Mouse (Mus musculus): Measurements from ENCODE around the gene Cd9. TPM values are rescaled to one million over a fixed set of nuclear protein-coding genes. Genes with fewer than 3 reads are reported as not detected.
A peak's percentile ranks its signal among the peaks of the same experiment; 100 is the strongest.

Gene Cd9
- polyA plus RNA-seq (2015; fragmentation: Nextera tagmentation; extraction: Ambion mirVana) = 91.7 and 118 TPM in 2 replicates

DNA sequence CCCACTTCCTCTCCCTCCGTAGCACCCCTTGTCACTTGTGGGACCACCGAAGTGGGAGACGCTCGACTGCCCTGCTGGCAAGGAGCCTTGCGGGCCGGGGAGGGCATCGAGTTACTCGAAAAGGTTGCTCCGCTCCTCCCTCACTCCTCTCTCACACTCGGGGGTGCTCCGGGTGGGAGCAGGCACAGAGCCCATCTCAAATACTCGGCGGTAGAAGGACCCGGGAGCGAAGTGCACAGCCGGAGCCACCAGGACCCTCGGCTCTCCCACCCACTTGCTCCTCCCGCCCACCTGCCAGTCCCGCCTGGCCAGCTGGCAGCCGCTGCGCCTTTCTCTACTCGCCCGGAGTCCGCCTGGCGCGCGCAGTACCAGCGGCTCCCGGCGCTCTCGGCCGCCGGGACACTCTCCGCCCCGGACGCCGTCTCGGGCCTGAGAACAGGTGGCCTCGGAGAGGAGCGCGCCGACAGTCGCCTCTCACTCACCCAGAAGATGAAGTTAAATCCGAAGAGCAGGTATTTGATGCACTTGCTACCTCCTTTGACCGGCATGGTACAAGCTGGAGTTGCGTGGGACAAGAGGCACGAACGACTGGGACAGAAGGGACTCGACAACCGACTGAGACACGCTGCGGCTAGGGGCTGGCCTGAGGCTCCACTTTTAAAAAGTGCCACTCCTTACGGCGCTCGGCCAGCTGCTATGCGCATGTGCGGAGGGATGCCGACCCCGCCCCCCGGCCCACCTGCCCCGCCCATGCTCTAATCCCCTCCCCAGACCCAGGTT, at the start of gene Cd9:
Gene Cd9 (minus strand): TSS at position 700 of the 780 bp plus-strand sequence.
- H3K4me1 ChIP-seq (replicated peaks) = peaks cover 25% of the 10 kb centered on the region
- under 1% methylated on average over 61 of the region's 61 CpGs for WGBS
- peak within 1 kb of the TSS; percentile 95 for H3K4me2 ChIP-seq
- no peaks in the 10 kb centered on the region for H3K9me3 ChIP-seq (replicated peaks)
- H3K27ac ChIP-seq = peak within 1 kb of the TSS; percentile 72
- peak; percentile 82 for ATAC-seq (replicated peaks; ENCODE audit: insufficient number of reproducible peaks, insufficient read depth, low FRiP score, low read depth)
- H3K36me3 ChIP-seq = no peaks in the 10 kb centered on the region
- peaks cover 29% of the 10 kb centered on the region for H3K27me3 ChIP-seq
- H3K4me3 ChIP-seq = peak within 1 kb of the TSS; percentile 74
- H3K9ac ChIP-seq = peak within 1 kb of the TSS; percentile 69

- H3K4me1 ChIP-seq (replicated peaks) = peaks cover 9% of the 10 kb centered on the region
- no peaks in the 10 kb centered on the region for H3K27me3 ChIP-seq
- 48% methylated on average over 6 of the region's 6 CpGs for WGBS
- no peak for ATAC-seq (replicated peaks; ENCODE audit: insufficient number of reproducible peaks, insufficient read depth, low FRiP score, low read depth)
- no peak overlapping the region for H3K27ac ChIP-seq
- no peak overlapping the region for H3K4me2 ChIP-seq
- H3K9me3 ChIP-seq (replicated peaks) = no peaks in the 10 kb centered on the region
- H3K9ac ChIP-seq = no peak overlapping the region
- no peak overlapping the region for H3K4me3 ChIP-seq
- H3K36me3 ChIP-seq = no peaks in the 10 kb centered on the region
Measured at GRCm38 (mm10) chr6:125541296-125541695, 46.7 kb upstream of the Cd9 start.

DNA sequence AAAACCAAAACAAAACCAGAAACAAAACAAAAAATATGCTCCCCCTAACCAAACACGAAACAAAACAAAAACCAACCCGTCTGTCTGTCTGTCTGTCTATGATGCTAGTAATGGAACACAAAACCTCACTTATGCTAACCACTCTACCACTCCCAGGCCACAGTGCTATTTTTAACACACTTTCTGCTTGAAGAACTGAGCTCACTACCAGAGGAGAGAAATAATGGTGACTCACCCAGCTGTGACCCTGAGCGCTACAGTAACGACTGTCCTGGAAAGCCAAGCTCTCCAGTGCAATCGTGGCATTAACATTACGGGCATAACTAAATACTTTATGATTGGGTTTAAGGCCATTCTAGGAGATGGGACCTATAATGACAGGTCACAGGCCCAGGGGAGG, 46.2 kb upstream of the Cd9 start:
- H3K4me2 ChIP-seq = no peak overlapping the region
- no peak overlapping the region for H3K9ac ChIP-seq
- H3K4me1 ChIP-seq (replicated peaks) = peaks cover 9% of the 10 kb centered on the region
- 59% methylated on average over 6 of the region's 6 CpGs for WGBS
- no peak overlapping the region for H3K27ac ChIP-seq
- no peaks in the 10 kb centered on the region for H3K36me3 ChIP-seq
- H3K27me3 ChIP-seq = no peaks in the 10 kb centered on the region
- ATAC-seq (replicated peaks; ENCODE audit: insufficient number of reproducible peaks, insufficient read depth, low FRiP score, low read depth) = no peak
- no peaks in the 10 kb centered on the region for H3K9me3 ChIP-seq (replicated peaks)
- H3K4me3 ChIP-seq = no peak overlapping the region

DNA sequence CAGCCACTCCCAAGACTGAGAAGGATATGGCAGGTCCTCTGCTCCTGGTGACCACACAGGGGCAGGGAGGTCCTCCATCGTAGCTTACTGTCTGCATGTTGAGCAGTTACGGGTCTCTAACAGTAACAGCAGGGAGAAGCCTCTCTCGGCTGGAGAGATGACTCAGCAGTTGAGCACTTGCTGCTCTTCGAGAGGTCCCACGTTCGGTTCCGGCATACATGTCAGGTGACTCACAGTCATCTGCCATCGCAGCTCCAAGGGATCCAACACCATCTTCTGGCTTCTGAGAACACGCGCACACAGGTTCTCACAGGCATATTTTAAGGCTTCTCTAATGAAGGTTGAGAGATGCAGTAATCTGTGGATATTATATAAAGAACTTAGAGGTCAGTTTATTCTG, 45.6 kb upstream of the Cd9 start:
- ATAC-seq (replicated peaks; ENCODE audit: insufficient number of reproducible peaks, insufficient read depth, low FRiP score, low read depth) = no peak
- 63% methylated on average over 10 of the region's 10 CpGs for WGBS
- H3K27ac ChIP-seq = no peak overlapping the region

GRCm38 (mm10) chr6:125539423-125539822, 44.8 kb upstream of the Cd9 start:
- Histone ChIP-seq H3K9ac (no peak overlapping the region), H3K4me1 (replicated peaks) (peaks cover 9% of the 10 kb centered on the region), H3K27me3 (no peaks in the 10 kb centered on the region), H3K4me3 (no peak overlapping the region), H3K27ac (no peak overlapping the region), H3K4me2 (no peak overlapping the region), H3K36me3 (no peaks in the 10 kb centered on the region), H3K9me3 (replicated peaks) (no peaks in the 10 kb centered on the region)
- ATAC-seq (replicated peaks; ENCODE audit: insufficient number of reproducible peaks, insufficient read depth, low FRiP score, low read depth) = 0 out of 2 replicates have a peak, but pooled peaks have one; percentile 58
- 46% methylated on average over 8 of the region's 8 CpGs for WGBS

More for the DNA sequence above, 45.6 kb upstream of the Cd9 start:
- Histone ChIP-seq H3K9me3 (replicated peaks) (no peaks in the 10 kb centered on the region), H3K4me2 (no peak overlapping the region), H3K36me3 (no peaks in the 10 kb centered on the region), H3K9ac (no peak overlapping the region), H3K4me1 (replicated peaks) (peaks cover 9% of the 10 kb centered on the region), H3K27me3 (no peaks in the 10 kb centered on the region), H3K4me3 (no peak overlapping the region)

DNA sequence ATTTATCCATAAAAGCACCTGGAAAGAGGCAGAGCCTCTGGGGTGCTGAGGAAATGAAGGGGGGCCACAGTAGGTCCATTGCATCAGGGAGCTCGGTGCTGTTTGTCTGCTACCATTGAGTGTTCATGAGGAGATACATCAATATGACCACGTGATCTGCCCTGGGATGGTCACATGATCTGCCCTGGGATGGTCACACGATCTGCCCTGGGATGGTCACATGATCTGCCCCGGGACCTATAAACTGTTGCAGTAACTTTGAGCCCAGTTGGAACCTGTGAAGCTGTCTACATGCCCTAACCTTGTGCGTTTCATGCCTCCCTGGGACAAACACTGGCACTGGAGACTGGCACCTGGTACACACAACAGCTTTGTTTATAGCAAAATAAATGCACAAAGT, 43.9 kb upstream of the Cd9 start:
- WGBS = 82% methylated on average over 5 of the region's 5 CpGs
- Histone ChIP-seq H3K4me1 (replicated peaks) (peaks cover 9% of the 10 kb centered on the region), H3K9ac (no peak overlapping the region), H3K9me3 (replicated peaks) (no peaks in the 10 kb centered on the region), H3K36me3 (no peaks in the 10 kb centered on the region), H3K4me3 (no peak overlapping the region), H3K4me2 (no peak overlapping the region), H3K27me3 (no peaks in the 10 kb centered on the region), H3K27ac (no peak overlapping the region)
- no peak for ATAC-seq (replicated peaks; ENCODE audit: insufficient number of reproducible peaks, insufficient read depth, low FRiP score, low read depth)

GRCm38 (mm10) chr6:125534990-125535389, 40.4 kb upstream of the Cd9 start:
- Histone ChIP-seq H3K27ac (no peak overlapping the region), H3K9me3 (replicated peaks) (no peaks in the 10 kb centered on the region), H3K36me3 (no peaks in the 10 kb centered on the region), H3K4me2 (no peak overlapping the region), H3K27me3 (no peaks in the 10 kb centered on the region), H3K4me3 (no peak overlapping the region), H3K4me1 (replicated peaks) (0 out of 2 replicates have a peak, but pooled peaks cover 4% of the 10 kb centered on the region), H3K9ac (no peak overlapping the region)
- WGBS = 63% methylated on average over 5 of the region's 5 CpGs
- ATAC-seq (replicated peaks; ENCODE audit: insufficient number of reproducible peaks, insufficient read depth, low FRiP score, low read depth) = peak; percentile 62; the same call in 1 of the 2 replicates

- H3K9me3 ChIP-seq (replicated peaks) = no peaks in the 10 kb centered on the region
- no peak overlapping the region for H3K9ac ChIP-seq
- no peak for ATAC-seq (replicated peaks; ENCODE audit: insufficient number of reproducible peaks, insufficient read depth, low FRiP score, low read depth)
- no peaks in the 10 kb centered on the region for H3K27me3 ChIP-seq
- no peaks in the 10 kb centered on the region for H3K36me3 ChIP-seq
- no peak overlapping the region for H3K4me2 ChIP-seq
- H3K4me3 ChIP-seq = no peak overlapping the region
- 82% methylated on average over 11 of the region's 11 CpGs for WGBS
- peaks cover 4% of the 10 kb centered on the region; the same call in 1 of the 2 replicates for H3K4me1 ChIP-seq (replicated peaks)
- H3K27ac ChIP-seq = no peak overlapping the region
Measured at GRCm38 (mm10) chr6:125533104-125533650, 38.6 kb upstream of the Cd9 start.

DNA sequence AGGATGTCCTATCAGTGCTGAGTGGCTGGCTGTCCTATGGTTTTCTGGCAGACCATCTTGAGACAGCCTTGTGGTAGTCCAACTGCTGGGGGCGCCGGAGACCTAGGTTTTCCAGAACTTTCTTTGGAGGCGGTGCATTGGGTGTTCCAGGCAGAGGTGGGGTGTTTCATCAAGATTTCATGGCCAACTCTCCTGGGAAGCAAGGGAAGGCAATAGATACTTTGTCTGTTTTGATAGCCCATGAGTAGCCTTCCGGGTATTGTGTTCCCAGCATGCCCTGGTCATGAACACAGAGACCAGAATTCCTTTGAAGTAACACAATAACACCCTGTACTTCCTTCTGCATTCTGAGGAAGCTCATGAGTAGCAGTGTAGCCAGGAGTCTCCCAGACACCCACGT, 34.9 kb upstream of the Cd9 start:
- H3K4me3 ChIP-seq = no peak overlapping the region
- H3K4me1 ChIP-seq (replicated peaks) = peaks cover 4% of the 10 kb centered on the region; the same call in 1 of the 2 replicates
- peak; percentile 73; the same call in 1 of the 2 replicates for ATAC-seq (replicated peaks; ENCODE audit: insufficient number of reproducible peaks, insufficient read depth, low FRiP score, low read depth)
- H3K27ac ChIP-seq = no peak overlapping the region
- H3K4me2 ChIP-seq = no peak overlapping the region
- H3K27me3 ChIP-seq = no peaks in the 10 kb centered on the region
- no peaks in the 10 kb centered on the region for H3K36me3 ChIP-seq
- no peaks in the 10 kb centered on the region for H3K9me3 ChIP-seq (replicated peaks)
- no peak overlapping the region for H3K9ac ChIP-seq
- WGBS = 74% methylated on average over 5 of the region's 5 CpGs

DNA sequence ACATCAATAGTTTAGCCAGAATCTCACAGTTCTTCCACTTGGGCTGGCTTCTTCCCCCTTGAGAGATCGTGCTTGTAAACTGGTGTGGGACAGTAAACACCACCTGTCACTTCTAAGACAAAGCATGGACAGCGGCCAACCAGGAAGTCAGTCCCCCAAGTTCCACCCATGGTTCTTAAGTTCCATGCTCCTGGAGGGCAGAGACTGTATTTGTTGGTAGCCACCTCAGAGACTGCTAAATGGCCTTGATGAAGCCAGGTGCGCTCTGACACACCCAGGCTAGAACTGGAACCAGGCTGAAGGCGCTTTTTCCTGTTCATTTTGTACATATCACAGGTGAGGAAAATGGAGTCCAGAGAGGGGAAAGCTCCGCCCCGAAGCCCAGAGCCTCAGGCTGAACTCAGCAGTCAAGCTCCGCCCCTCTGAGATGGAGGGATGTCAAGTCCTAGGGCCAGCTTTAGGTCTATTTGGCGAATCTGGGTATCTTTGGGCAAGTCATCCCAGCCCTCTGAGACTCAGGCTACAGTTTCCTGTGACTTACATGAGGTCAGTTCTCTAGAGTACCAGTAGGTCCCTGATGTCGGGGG, 34.1 kb upstream of the Cd9 start:
- WGBS = 80% methylated on average over 9 of the region's 9 CpGs
- Histone ChIP-seq H3K36me3 (no peaks in the 10 kb centered on the region), H3K4me1 (replicated peaks) (peaks cover 4% of the 10 kb centered on the region; the same call in 1 of the 2 replicates), H3K9ac (no peak overlapping the region), H3K4me2 (no peak overlapping the region), H3K9me3 (replicated peaks) (no peaks in the 10 kb centered on the region), H3K27ac (no peak overlapping the region), H3K4me3 (no peak overlapping the region), H3K27me3 (no peaks in the 10 kb centered on the region)
- ATAC-seq (replicated peaks; ENCODE audit: insufficient number of reproducible peaks, insufficient read depth, low FRiP score, low read depth) = no peak

DNA sequence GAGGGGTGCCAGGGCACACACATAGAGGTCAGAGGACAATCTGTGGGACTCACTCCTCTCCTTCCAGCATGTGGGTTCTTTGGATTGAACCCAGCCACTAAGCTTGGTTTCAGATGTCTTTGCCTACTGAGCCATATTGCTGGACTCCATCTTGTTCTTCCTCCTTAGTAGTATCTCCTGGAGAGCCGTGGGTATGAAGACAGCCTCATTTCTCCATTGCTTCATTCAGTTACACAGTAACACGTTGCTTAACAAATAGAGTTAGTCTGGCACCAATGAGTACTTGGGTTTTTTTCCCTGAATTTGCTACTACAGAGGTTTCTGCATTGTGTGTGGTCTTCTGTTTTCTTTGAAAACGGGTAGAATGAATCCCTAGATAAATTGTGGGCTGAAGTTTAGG, 31.5 kb upstream of the Cd9 start:
- Histone ChIP-seq H3K4me2 (no peak overlapping the region), H3K9ac (no peak overlapping the region), H3K27me3 (no peaks in the 10 kb centered on the region), H3K9me3 (replicated peaks) (no peaks in the 10 kb centered on the region), H3K4me1 (replicated peaks) (peaks cover 8% of the 10 kb centered on the region; the same call in 1 of the 2 replicates), H3K36me3 (no peaks in the 10 kb centered on the region), H3K4me3 (no peak overlapping the region), H3K27ac (no peak overlapping the region)
- 66% methylated on average over 3 of the region's 3 CpGs for WGBS
- no peak for ATAC-seq (replicated peaks; ENCODE audit: insufficient number of reproducible peaks, insufficient read depth, low FRiP score, low read depth)

Data from heart, embryonic 15.5 days (tissue).